Mouse (Mus musculus) adipose tissue, adult 10 weeks (tissue): Measurements from ENCODE around the gene Pcyox1. TPM values are rescaled to one million over a fixed set of nuclear protein-coding genes. Genes with fewer than 3 reads are reported as not detected.

Experiments
- polyA plus RNA-seq: library from polyadenylated mRNA; stranded (reverse); fragments of 350-450 nt; fragmentation: Illumina TruSeq; extraction: RNeasy Lipid Tissue Mini Kit (QIAGEN cat#74804); gene quantifications from one replicate; pipeline ENCODE4 v1.2.3, GENCODE M21; 2014; ENCODE audit warnings: low read depth, low replicate concordance

The Pcyox1 gene
- 91.8 TPM for polyA plus RNA-seq

DNA sequence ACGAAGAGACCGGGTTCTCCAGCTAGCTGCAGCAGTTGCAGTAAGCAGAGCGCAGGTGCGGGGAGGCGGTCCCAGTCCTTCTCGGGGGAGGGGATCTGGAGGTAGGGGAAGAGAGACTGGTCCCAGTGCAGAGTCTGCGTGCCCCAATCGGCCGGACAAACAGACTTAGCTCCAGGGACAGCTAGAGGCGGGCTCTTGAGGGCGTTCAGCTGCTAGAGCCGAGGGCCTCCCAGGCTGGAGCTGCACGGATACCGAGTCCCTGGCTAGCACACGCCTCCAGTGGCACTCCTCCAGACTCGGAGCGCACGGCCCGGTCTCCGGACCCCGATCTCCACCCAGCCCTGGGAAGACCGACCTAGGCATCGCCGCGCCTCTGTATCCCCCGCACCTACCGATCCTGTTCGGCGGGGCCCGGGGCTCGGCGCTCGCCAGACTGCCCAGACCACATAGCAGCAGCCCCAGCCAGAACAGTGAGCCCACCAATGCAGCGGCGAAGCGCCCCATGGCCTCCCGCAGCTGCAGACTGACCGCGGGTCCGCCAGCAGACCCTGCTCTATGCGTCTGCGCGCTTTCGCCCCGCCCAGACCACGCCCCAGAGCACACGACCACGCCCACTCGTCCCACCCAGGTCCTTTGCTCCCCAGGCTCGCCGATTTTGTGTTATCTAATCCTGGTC is at the start of gene Pcyox1:
Gene Pcyox1, minus strand, starts transcription at position 574 of the 676 bp plus-strand sequence.

DNA sequence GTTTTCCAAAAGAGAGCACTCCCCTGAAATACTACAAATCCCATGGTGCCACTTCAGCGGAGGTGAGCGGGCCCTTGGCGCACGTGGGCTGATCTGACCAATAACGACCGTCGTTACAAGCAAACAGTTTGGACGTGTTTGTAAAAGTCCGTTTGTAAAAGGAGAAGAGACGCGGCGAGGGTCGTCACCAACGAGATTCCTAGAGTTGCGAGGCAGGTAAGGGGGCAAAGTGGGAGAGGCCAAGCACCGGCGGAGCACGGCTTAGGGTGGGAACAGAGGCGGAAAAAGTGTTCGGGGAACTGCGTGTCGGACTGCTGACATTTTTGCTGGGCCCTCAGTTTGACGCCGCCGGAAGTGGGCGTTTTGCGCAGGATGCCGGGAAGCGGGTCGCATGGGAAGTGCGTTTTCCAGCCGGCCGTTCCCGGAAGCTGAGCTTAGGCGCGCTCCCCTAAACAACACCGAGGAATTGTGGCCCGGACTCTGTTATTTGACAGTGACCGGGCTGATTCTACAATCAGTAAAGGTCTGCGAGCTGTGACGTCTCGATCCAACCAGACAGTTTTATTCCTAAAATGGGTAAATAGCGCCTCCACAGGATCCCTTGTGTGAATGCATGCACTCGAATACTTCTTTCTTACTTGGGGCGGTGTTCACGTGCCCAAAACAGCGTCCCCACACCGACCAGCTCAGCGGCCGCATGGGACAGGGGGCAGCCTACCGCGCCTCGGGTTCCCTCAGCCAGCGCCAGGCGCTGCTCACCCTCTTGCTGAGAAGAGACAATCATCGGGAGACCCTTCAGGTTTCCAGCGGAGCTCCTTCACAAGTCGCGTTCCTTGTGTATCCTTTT is 41.5 kb upstream of the Pcyox1 start, which contains the start of gene C87436:
Gene C87436, plus strand, starts transcription at position 103 of the 847 bp plus-strand sequence.

DNA sequence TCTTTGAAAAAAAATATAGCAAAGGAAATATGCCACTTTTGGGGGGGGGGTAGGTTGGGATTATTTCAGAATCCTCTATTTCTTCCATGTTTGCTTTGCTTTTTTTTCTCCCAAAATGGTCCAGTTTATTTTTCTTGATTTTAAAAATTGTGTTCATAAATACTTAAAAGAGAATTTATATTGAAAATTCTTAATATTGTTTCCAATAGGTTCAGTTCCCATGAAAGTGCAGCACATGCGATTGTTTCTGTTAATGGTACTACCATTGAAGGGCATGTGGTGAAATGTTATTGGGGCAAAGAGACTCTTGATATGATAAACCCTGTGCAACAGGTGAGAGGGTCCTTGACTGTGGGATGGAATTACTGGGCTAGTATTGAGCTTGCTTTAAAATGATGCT is 29.4 kb upstream of the Pcyox1 start, which contains the start of gene Gm44790:
Gene Gm44790, plus strand, starts transcription at position 301 of the 400 bp plus-strand sequence.

DNA sequence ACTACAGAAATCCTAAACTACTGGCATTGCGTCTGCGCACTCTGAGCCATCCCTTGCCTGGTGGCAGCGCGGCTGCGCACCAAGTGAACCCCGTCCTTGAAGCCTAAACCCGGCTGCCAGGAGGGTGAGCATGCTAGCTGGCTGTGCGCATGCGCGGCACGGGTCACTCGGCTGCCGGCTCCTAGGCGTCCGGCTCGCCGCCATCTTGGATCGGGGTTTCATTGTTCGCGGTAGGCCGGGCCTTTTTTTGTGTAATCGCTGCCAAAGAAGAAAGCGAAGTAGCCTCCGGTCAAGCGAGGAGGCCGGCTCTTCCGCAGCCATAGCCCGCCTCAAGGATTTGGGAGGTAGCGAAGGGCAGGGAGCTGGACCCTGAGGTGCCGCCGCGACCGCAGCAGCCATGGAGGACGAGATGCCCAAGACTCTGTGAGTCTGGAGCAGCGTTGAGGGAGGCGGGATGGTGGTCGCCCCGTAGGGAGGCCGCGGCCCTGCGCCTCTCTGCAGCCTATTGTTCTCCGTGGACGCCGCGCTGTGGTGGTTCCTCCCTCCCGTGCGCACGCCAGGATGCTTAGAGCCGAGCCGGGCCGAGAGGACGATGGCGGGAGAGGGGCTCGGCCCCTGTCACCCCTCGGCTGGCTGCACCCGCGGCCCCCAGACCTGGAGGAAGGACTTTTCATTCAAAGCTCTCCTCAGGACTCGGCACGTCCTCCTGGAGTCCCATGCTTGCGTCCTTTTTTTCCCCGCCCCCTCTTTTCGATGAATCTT is 7.3 kb upstream of the Pcyox1 start, which contains the start of gene Tia1:
Gene Tia1, plus strand, starts transcription at position 120 of the 762 bp plus-strand sequence.

DNA sequence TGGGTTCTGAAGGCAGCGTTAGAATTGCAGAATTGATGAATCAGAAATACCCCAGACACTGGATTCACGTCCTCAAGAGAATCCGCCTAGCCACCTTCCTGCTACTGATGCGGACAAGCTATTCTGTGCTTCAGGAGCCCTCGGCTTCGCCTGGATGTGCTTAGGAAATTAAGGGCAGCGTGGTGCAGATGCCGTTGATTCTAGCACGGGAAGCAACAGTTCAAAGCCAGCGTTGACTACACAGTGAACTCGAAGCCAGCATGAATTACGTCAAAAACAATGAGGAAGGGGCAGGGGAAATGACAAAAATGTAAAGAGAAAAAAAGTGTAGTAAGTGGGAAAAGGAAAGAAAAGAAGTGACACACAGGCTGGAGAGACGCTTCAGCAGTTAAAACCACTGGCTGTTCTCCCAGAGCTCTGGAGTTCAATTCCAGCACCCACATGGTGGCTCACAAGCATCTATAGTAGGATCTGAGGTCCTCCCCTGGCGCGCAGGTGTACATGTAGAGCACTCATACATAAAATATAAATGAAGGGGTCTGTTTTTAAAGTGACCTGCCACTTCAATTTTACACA is 26.1 kb downstream of the Pcyox1 start, which contains the start of gene Snrpg:
Gene Snrpg, plus strand, starts transcription at position 541 of the 576 bp plus-strand sequence.

DNA sequence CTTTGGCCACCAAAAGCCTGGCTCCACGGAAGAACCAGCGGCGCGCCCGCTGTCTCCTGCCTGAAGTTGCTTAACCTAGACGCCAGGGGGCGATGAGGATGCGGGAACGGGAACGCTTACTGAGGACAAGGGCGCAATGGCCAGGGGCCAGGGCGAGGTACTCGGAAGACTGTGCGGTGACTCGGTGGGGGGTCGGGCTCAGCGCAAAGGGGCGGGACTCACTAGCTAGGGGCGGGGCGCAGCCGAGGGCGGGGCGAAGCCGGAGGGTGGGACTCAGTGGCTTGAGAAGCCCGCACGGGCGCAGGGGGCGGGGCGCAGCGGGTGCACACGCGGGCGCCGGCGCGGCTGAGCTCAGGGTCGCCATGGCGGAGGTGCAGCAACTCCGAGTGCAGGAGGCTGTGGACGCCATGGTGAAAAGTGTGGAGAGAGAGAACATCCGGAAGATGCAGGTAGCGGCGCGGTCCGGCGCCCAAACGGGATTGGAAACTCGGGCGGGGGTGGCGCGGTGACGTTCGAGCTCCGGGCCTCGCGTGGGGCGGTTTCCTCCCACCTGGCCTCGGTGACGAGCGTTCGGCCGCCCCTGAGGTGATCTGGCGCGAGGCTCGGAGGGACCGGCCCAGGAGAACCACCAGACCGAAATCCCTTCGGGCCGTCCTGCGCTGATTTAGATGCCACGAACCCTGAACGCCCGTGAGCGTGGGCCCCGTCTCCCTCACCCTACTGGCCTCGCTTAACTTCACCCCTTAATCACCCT is 31.4 kb downstream of the Pcyox1 start, which contains the start of gene Fam136a:
Gene Fam136a, plus strand, starts transcription at position 276 of the 754 bp plus-strand sequence.

Other genes starting within 250 kb of the Pcyox1 start
- 5.6 TPM for gene Tgfa, start 201.9 kb downstream of the Pcyox1 start, polyA plus RNA-seq
- gene Fam136a, start 31.5 kb downstream of the Pcyox1 start, polyA plus RNA-seq = 34.9 TPM
- gene Snrpg, start 25.9 kb downstream of the Pcyox1 start, polyA plus RNA-seq = 96.0 TPM
- gene Tia1, start 7.1 kb upstream of the Pcyox1 start, polyA plus RNA-seq = 40.1 TPM
- not detected for gene Gm44790, start 29.5 kb upstream of the Pcyox1 start, polyA plus RNA-seq
- gene C87436, start 41.2 kb upstream of the Pcyox1 start, polyA plus RNA-seq = 18.0 TPM
- 150 TPM for gene Pcbp1, start 129.2 kb upstream of the Pcyox1 start, polyA plus RNA-seq
- 0.66 TPM for gene Asprv1, start 231.0 kb upstream of the Pcyox1 start, polyA plus RNA-seq